Mouse (Mus musculus) duodenum, adult 2 months (tissue): ENCODE data around the gene Kdm5b. TPM values are rescaled to one million over a fixed set of nuclear protein-coding genes. Genes with fewer than 3 reads are reported as not detected.

Source experiments
- polyA plus RNA-seq: library from polyadenylated mRNA; depleted of rRNA; stranded (reverse); fragments of >200 nt; gene quantifications from 2 replicates; pipeline ENCODE4 v1.2.3, GENCODE M21; 2012; ENCODE audit warnings: low replicate concordance; rRNA removed

Kdm5b gene
- polyA plus RNA-seq, result 10.1 TPM in 2 replicates

DNA sequence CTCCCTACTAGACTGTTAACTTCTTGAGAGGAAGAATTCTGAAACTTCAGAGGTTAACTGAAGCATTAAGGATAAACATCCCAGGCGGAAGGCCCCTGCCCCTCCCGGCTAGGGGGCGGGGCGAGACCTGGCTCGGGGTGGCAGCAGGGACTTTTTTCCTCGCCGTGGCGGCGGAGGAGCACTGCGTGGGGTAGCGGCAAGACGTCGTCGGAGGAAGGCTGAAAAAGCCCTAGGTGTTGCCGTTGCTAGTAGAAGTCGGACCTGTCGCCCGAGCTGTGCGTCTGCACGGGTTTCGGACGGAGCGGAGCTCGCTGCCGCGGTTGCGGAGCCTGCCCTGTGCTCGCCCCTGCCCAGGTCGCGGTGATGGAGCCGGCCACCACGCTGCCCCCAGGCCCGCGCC lies at the start of gene Kdm5b:
TSS of gene Kdm5b (plus strand) at position 196 of the 400 bp plus-strand sequence.

DNA sequence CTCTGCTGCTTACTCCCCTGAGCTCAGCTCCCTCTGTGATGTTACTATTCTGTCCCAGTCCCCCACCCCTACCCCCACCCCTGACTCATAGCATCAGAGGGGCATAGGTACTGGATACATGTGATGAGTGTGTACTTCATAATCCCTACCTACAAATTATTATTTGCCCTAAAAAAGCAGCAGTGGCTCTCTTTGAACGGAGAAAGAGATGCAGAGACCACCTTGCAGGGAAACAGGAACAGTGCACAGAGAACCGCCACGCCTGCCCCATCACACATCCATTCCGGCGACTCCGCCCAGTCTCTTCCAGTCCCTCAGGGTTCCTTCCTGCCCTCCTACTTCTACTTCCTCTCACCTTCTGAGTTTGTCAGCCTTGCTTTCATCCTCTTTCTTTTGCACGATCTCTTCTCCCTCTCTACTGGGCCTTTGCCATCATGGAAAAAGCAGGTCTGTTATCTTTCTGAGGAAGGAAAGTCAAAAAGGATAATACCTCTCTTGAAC lies 10.3 kb upstream of the Kdm5b start, which contains the start of gene Mgat4e:
TSS of gene Mgat4e (minus strand) at position 51 of the 501 bp plus-strand sequence.

GRCm38 (mm10) chr1:134646261-134646962 lies 86.4 kb downstream of the Kdm5b start, which contains the start of gene Syt2:
Syt2 (plus strand) TSS chr1:134646677.

Other genes with a start within 250 kb of the Kdm5b start
- gene Ppfia4, start 227.2 kb upstream of the Kdm5b start, polyA plus RNA-seq, result 7.8 and 11.5 TPM in 2 replicates
- 83.7 and 107 TPM in 2 replicates for gene Tmem183a, start 198.2 kb upstream of the Kdm5b start, polyA plus RNA-seq
- not detected in 2 replicates for gene 4933406M09Rik, start 174.2 kb upstream of the Kdm5b start, polyA plus RNA-seq
- gene Cyb5r1, start 154.6 kb upstream of the Kdm5b start, polyA plus RNA-seq, result 17.3 and 43.0 TPM in 2 replicates
- 118 and 137 TPM in 2 replicates for gene Adipor1, start 144.8 kb upstream of the Kdm5b start, polyA plus RNA-seq
- gene Klhl12, start 104.6 kb upstream of the Kdm5b start, polyA plus RNA-seq, result 1.9 and 2.1 TPM in 2 replicates
- 5.8 and 9.4 TPM in 2 replicates for gene Rabif, start 65.5 kb upstream of the Kdm5b start, polyA plus RNA-seq
- not detected in 2 replicates for gene Mgat4e, start 10.5 kb upstream of the Kdm5b start, polyA plus RNA-seq
- 0.02 and 0.23 TPM in 2 replicates for gene Syt2, start 86.5 kb downstream of the Kdm5b start, polyA plus RNA-seq